Comparison of ENCODE assay signal across 8 mouse cellular contexts in genomic region chr8:88297976-88298732, GRCm38 (mm10). TPM values are rescaled to one million over a fixed set of nuclear protein-coding genes. Genes with fewer than 3 reads are reported as not detected.
DNase-seq lines count a peak whose midpoint lies in the region; ATAC-seq and TF ChIP-seq lines count a peak whose summit lies in the region.

No protein-coding gene starts in this region.

- no peak for TF ChIP-seq EP300 in heart, postnatal 0 days (IDR thresholded peaks at IDR 0.05; ENCODE audit: low read depth)
- TF ChIP-seq EP300 in lung, postnatal 0 days (IDR thresholded peaks at IDR 0.05): no peak

- no peak overlapping the region for H3K9ac ChIP-seq in heart, postnatal 0 days (replicated peaks; ENCODE audit: low read depth, low read length)
- H3K9ac ChIP-seq in lung, postnatal 0 days (replicated peaks; ENCODE audit: low read depth): no peak overlapping the region
- no peak overlapping the region for H3K9ac ChIP-seq in hindbrain, embryonic 13.5 days

- no peak overlapping the region for H3K4me3 ChIP-seq in heart, postnatal 0 days (ENCODE audit: low read depth, low read length)
- H3K4me3 ChIP-seq in lung, postnatal 0 days (ENCODE audit: low read depth, low read length): no peak overlapping the region
- H3K4me3 ChIP-seq in hindbrain, embryonic 13.5 days: no peak overlapping the region

- H3K36me3 ChIP-seq in heart, postnatal 0 days (replicated peaks; ENCODE audit: control insufficient read depth, insufficient read depth, low read length): no peaks in the 10 kb centered on the region
- peaks cover 3% of the 10 kb centered on the region; the same call in 1 of the 2 replicates for H3K36me3 ChIP-seq in lung, postnatal 0 days (ENCODE audit: insufficient read depth, low read length)
- no peaks in the 10 kb centered on the region for H3K36me3 ChIP-seq in hindbrain, embryonic 13.5 days

- WGBS in heart, postnatal 0 days: 37% methylated on average over 12 of the region's 12 CpGs
- 45% methylated on average over 12 of the region's 12 CpGs for WGBS in lung, postnatal 0 days
- 68% methylated on average over 12 of the region's 12 CpGs for WGBS in hindbrain, embryonic 13.5 days

- H3K27ac ChIP-seq in heart, postnatal 0 days (ENCODE audit: low read depth): peak overlapping the region; percentile 26; the same call in 1 of the 2 replicates
- H3K27ac ChIP-seq in lung, postnatal 0 days (ENCODE audit: low read length): no peak overlapping the region
- no peak overlapping the region for H3K27ac ChIP-seq in hindbrain, embryonic 13.5 days

- H3K9me3 ChIP-seq in heart, postnatal 0 days (replicated peaks; ENCODE audit: control insufficient read depth, low read length): no peaks in the 10 kb centered on the region
- no peaks in the 10 kb centered on the region for H3K9me3 ChIP-seq in lung, postnatal 0 days (ENCODE audit: low read length)
- H3K9me3 ChIP-seq in hindbrain, embryonic 13.5 days: no peaks in the 10 kb centered on the region

- TF ChIP-seq CTCF in heart, postnatal 0 days (IDR thresholded peaks at IDR 0.05; ENCODE audit: low read depth): no peak
- no peak for TF ChIP-seq CTCF in lung, postnatal 0 days (IDR thresholded peaks at IDR 0.05)

- peak; percentile 66 for ATAC-seq in heart, postnatal 0 days (ENCODE audit: insufficient read depth, low read depth)
- ATAC-seq in lung, postnatal 0 days: peak; percentile 53
- ATAC-seq in hindbrain, embryonic 13.5 days (ENCODE audit: low FRiP score): no peak

- H3K4me2 ChIP-seq in heart, postnatal 0 days (ENCODE audit: low read depth, low read length): no peak overlapping the region
- H3K4me2 ChIP-seq in lung, postnatal 0 days (replicated peaks; ENCODE audit: low read depth, low read length): no peak overlapping the region
- H3K4me2 ChIP-seq in hindbrain, embryonic 13.5 days: no peak overlapping the region

- no peaks in the 10 kb centered on the region for H3K27me3 ChIP-seq in heart, postnatal 0 days (ENCODE audit: control insufficient read depth, insufficient read depth, low read length)
- no peaks in the 10 kb centered on the region for H3K27me3 ChIP-seq in lung, postnatal 0 days (replicated peaks; ENCODE audit: insufficient read depth, low read length)
- no peaks in the 10 kb centered on the region for H3K27me3 ChIP-seq in hindbrain, embryonic 13.5 days

- H3K4me1 ChIP-seq in heart, postnatal 0 days (ENCODE audit: control insufficient read depth, insufficient read depth): 0 out of 2 replicates have a peak, but pooled peaks cover 6% of the 10 kb centered on the region
- H3K4me1 ChIP-seq in lung, postnatal 0 days (ENCODE audit: insufficient read depth, low read depth, low read length): 0 out of 2 replicates have a peak, but pooled peaks cover 7% of the 10 kb centered on the region
- peaks cover 13% of the 10 kb centered on the region for H3K4me1 ChIP-seq in hindbrain, embryonic 13.5 days (replicated peaks)

- peak; percentile 49 for DNase-seq in ovary, adult 18-20 months (ENCODE audit: low spot score)
- DNase-seq in ovary, postnatal 10 days (ENCODE audit: low spot score): no peak
- peak; percentile 75 for DNase-seq in cerebellum, adult 11-12 months
- peak; percentile 19 for DNase-seq in heart, postnatal 0 days (ENCODE audit: low spot score)
- peak; percentile 46 for DNase-seq in lung, postnatal 0 days (ENCODE audit: low spot score)
- DNase-seq in B cell, adult 2 months: no peak
- DNase-seq in right cerebral cortex, postnatal 25 days: no peak

RNA-seq across cellular contexts. Expression of gene Adcy7, which starts 26.0 kb away (rescaled TPM):
- total RNA-seq in heart, postnatal 0 days (2014; rRNA removed; ENCODE audit: low replicate concordance): 3.5 and 7.3 TPM in 2 replicates
- polyA plus RNA-seq in heart, postnatal 0 days (2015; fragmentation: Nextera tagmentation; extraction: Ambion mirVana): 1.2 and 1.9 TPM in 2 replicates
- 16.5 and 17.6 TPM in 2 replicates for polyA plus RNA-seq in lung, postnatal 0 days (2015; fragmentation: Nextera tagmentation; extraction: Ambion mirVana)
- polyA plus RNA-seq in hindbrain, embryonic 13.5 days (2015; fragmentation: Nextera tagmentation; extraction: Ambion mirVana): 2.3 and 2.7 TPM in 2 replicates

Comparison
In these comparisons a context has a peak if more than half of its experiments do, and no peak if none do; other contexts are left out.
1. DNase-seq: peak in ovary, adult 18-20 months (single experiment), cerebellum, adult 11-12 months (single experiment), heart, postnatal 0 days (single experiment) and lung, postnatal 0 days (single experiment); none in ovary, postnatal 10 days (single experiment), B cell, adult 2 months (0 of 2) and right cerebral cortex, postnatal 25 days (single experiment).